Mouse (Mus musculus): Measurements from ENCODE around the gene Hoxc9. TPM values are rescaled to one million over a fixed set of nuclear protein-coding genes. Genes with fewer than 3 reads are reported as not detected.
A peak's percentile ranks its signal among the peaks of the same experiment; 100 is the strongest.

Gene Hoxc9
- polyA plus RNA-seq, 1 experiment from 2014 or later: not detected

- Histone ChIP-seq H3K27ac (replicated peaks) (no peak overlapping the region), H3K9ac (replicated peaks) (no peak overlapping the region), H3K36me3 (no peaks in the 10 kb centered on the region), H3K4me3 (no peak overlapping the region), H3K27me3 (peaks cover 99% of the 10 kb centered on the region), H3K4me2 (replicated peaks) (no peak overlapping the region), H3K9me3 (no peaks in the 10 kb centered on the region), H3K4me1 (no peaks in the 10 kb centered on the region)
- WGBS: 6% methylated on average over 8 of the region's 8 CpGs
- no peak for ATAC-seq (replicated peaks)
Measured at GRCm38 (mm10) chr15:103021544-103021943, 45.3 kb downstream of the Hoxc9 start.

- Histone ChIP-seq H3K9ac (replicated peaks) (no peak overlapping the region), H3K4me1 (no peaks in the 10 kb centered on the region), H3K36me3 (no peaks in the 10 kb centered on the region), H3K27ac (replicated peaks) (no peak overlapping the region), H3K9me3 (no peaks in the 10 kb centered on the region), H3K27me3 (peaks cover 99% of the 10 kb centered on the region), H3K4me3 (no peak overlapping the region), H3K4me2 (replicated peaks) (no peak overlapping the region)
- ATAC-seq (replicated peaks): no peak
- 2% methylated on average over 2 of the region's 2 CpGs for WGBS
Measured at GRCm38 (mm10) chr15:103024131-103024530, 47.9 kb downstream of the Hoxc9 start.

GRCm38 (mm10) chr15:103027266-103028235 lies 51.3 kb downstream of the Hoxc9 start:
- Histone ChIP-seq H3K4me3 (no peak overlapping the region), H3K36me3 (no peaks in the 10 kb centered on the region), H3K27ac (replicated peaks) (no peak overlapping the region), H3K4me1 (no peaks in the 10 kb centered on the region), H3K9ac (replicated peaks) (no peak overlapping the region), H3K4me2 (replicated peaks) (no peak overlapping the region), H3K27me3 (peaks cover 98% of the 10 kb centered on the region), H3K9me3 (no peaks in the 10 kb centered on the region)
- ATAC-seq (replicated peaks): no peak
- WGBS: under 1% methylated on average over 43 of the region's 43 CpGs

GRCm38 (mm10) chr15:103028916-103029512 lies 52.8 kb downstream of the Hoxc9 start:
- Histone ChIP-seq H3K9me3 (no peaks in the 10 kb centered on the region), H3K9ac (replicated peaks) (no peak overlapping the region), H3K27ac (replicated peaks) (no peak overlapping the region), H3K4me2 (replicated peaks) (no peak overlapping the region), H3K4me1 (no peaks in the 10 kb centered on the region), H3K27me3 (peaks cover 98% of the 10 kb centered on the region), H3K36me3 (no peaks in the 10 kb centered on the region), H3K4me3 (no peak overlapping the region)
- no peak for ATAC-seq (replicated peaks)
- WGBS: 5% methylated on average over 9 of the region's 9 CpGs

- H3K36me3 ChIP-seq: no peaks in the 10 kb centered on the region
- H3K27me3 ChIP-seq: peaks cover 98% of the 10 kb centered on the region
- H3K4me2 ChIP-seq (replicated peaks): no peak overlapping the region
- H3K27ac ChIP-seq (replicated peaks): no peak overlapping the region
- 2% methylated on average over 8 of the region's 8 CpGs for WGBS
- no peaks in the 10 kb centered on the region for H3K9me3 ChIP-seq
- no peak for ATAC-seq (replicated peaks)
- H3K4me1 ChIP-seq: peaks cover 7% of the 10 kb centered on the region; the same call in 1 of the 2 replicates
- H3K4me3 ChIP-seq: no peak overlapping the region
- no peak overlapping the region for H3K9ac ChIP-seq (replicated peaks)
Measured at GRCm38 (mm10) chr15:103030142-103030541, 53.9 kb downstream of the Hoxc9 start.

- WGBS: 0% methylated on average over 2 of the region's 3 CpGs
- Histone ChIP-seq H3K36me3 (no peaks in the 10 kb centered on the region), H3K9ac (replicated peaks) (no peak overlapping the region), H3K4me2 (replicated peaks) (no peak overlapping the region), H3K27me3 (peaks cover 97% of the 10 kb centered on the region), H3K9me3 (no peaks in the 10 kb centered on the region), H3K4me1 (peaks cover 7% of the 10 kb centered on the region; the same call in 1 of the 2 replicates), H3K27ac (replicated peaks) (no peak overlapping the region), H3K4me3 (no peak overlapping the region)
- no peak for ATAC-seq (replicated peaks)
Measured at GRCm38 (mm10) chr15:103032167-103032566, 55.9 kb downstream of the Hoxc9 start.

- H3K4me3 ChIP-seq: no peak overlapping the region
- H3K4me2 ChIP-seq (replicated peaks): no peak overlapping the region
Measured at GRCm38 (mm10) chr15:103032646-103033575, 56.7 kb downstream of the Hoxc9 start.

GRCm38 (mm10) chr15:103034043-103034806 lies 58.0 kb downstream of the Hoxc9 start:
- no peak overlapping the region for H3K4me3 ChIP-seq
- WGBS: 2% methylated on average over 24 of the region's 24 CpGs
- peaks cover 7% of the 10 kb centered on the region; the same call in 1 of the 2 replicates for H3K4me1 ChIP-seq
- H3K27ac ChIP-seq (replicated peaks): no peak overlapping the region
- no peaks in the 10 kb centered on the region for H3K9me3 ChIP-seq
- peaks cover 97% of the 10 kb centered on the region for H3K27me3 ChIP-seq
- ATAC-seq (replicated peaks): no peak
- H3K36me3 ChIP-seq: no peaks in the 10 kb centered on the region
- H3K9ac ChIP-seq (replicated peaks): no peak overlapping the region
- no peak overlapping the region for H3K4me2 ChIP-seq (replicated peaks)

More at GRCm38 (mm10) chr15:103032646-103033575, 56.7 kb downstream of the Hoxc9 start:
- Histone ChIP-seq H3K4me1 (peaks cover 7% of the 10 kb centered on the region; the same call in 1 of the 2 replicates), H3K27me3 (peaks cover 97% of the 10 kb centered on the region), H3K36me3 (no peaks in the 10 kb centered on the region), H3K9ac (replicated peaks) (no peak overlapping the region), H3K9me3 (no peaks in the 10 kb centered on the region), H3K27ac (replicated peaks) (no peak overlapping the region)
- no peak for ATAC-seq (replicated peaks)
- WGBS: under 1% methylated on average over 26 of the region's 26 CpGs

MicroRNAs within 50 kb of the gene (microRNA counts, 519-probe panel; counts per million panel counts)
- microRNA mmu-miR-615-3p (not detected), microRNA mmu-miR-615-5p (not detected)

Small RNA genes lying within 50 kb of the gene (microRNA-seq; reads per million reads assigned to microRNA genes)
- 0.88 reads per million for gene Mir196a-2
- 11.6 reads per million, percentile 27 among the genes with 10 or more reads in this experiment for gene Mir615

Other genes with a start within 250 kb of the Hoxc9 start
- not detected in 2 replicates for gene Hoxc13, start 55.3 kb upstream of the Hoxc9 start, polyA plus RNA-seq (2015; fragmentation: Nextera tagmentation; extraction: Ambion mirVana)
- not detected in 2 replicates for gene Hoxc12, start 39.7 kb upstream of the Hoxc9 start, polyA plus RNA-seq (2015; fragmentation: Nextera tagmentation; extraction: Ambion mirVana)
- gene Hoxc11, start 22.0 kb upstream of the Hoxc9 start, polyA plus RNA-seq (2015; fragmentation: Nextera tagmentation; extraction: Ambion mirVana): not detected in 2 replicates
- not detected in 2 replicates for gene Hoxc10, start 9.6 kb upstream of the Hoxc9 start, polyA plus RNA-seq (2015; fragmentation: Nextera tagmentation; extraction: Ambion mirVana)
- not detected in 2 replicates for gene Hoxc5, start 9.0 kb upstream of the Hoxc9 start, polyA plus RNA-seq (2015; fragmentation: Nextera tagmentation; extraction: Ambion mirVana)
- gene Hoxc8, start 14.2 kb downstream of the Hoxc9 start, polyA plus RNA-seq (2015; fragmentation: Nextera tagmentation; extraction: Ambion mirVana): not detected in 2 replicates
- gene Hoxc6, start 21.8 kb downstream of the Hoxc9 start, polyA plus RNA-seq (2015; fragmentation: Nextera tagmentation; extraction: Ambion mirVana): not detected in 2 replicates
- gene Hoxc4, start 42.5 kb downstream of the Hoxc9 start, polyA plus RNA-seq (2015; fragmentation: Nextera tagmentation; extraction: Ambion mirVana): not detected in 2 replicates
- 24.7 and 26.8 TPM in 2 replicates for gene Smug1, start 190.7 kb downstream of the Hoxc9 start, polyA plus RNA-seq (2015; fragmentation: Nextera tagmentation; extraction: Ambion mirVana)

Measured in forebrain, embryonic 15.5 days (tissue).